Mouse (Mus musculus): ENCODE results near the gene Stt3b. TPM values are rescaled to one million over a fixed set of nuclear protein-coding genes. Genes with fewer than 3 reads are reported as not detected.

Stt3b gene
- polyA plus RNA-seq, 1 experiment from 2014 or later, result 126 TPM

DNA sequence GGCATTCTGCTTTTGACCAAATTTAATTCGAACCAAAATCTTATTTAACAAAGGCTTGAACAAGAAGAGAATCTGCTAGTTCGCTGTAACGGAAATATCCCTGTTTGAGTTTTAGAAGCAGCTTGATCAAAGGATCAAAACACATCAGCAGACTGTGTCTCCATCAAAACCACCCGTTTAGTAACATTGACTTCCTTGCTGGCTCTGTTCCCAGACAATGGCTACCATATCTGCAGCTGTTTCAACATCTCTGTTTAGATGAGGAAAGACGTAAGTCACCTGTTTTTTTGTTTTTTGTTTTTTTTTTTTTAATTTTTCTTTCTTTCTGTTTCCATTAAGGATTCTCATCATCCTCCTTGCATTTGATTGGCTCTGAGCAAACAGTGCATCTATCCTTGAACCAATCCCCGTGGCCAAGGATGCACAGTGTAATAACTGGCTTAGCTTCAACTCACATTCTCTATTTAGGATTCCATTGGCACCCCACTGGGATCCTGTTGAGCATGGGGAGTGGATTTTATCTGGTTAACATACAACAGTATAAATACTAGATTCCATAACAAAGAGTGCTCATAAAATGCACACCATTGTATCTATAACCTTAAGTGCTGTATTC is 20.7 kb upstream of the Stt3b start:
- Histone ChIP-seq H3K27ac (ENCODE audit: low read depth) (peak overlapping the region; percentile 39; the same call in 1 of the 2 replicates), H3K36me3 (ENCODE audit: insufficient read depth) (no peaks in the 10 kb centered on the region), H3K4me2 (no peak overlapping the region), H3K4me1 (ENCODE audit: insufficient read depth) (0 out of 2 replicates have a peak, but pooled peaks cover 8% of the 10 kb centered on the region), H3K27me3 (ENCODE audit: insufficient read depth, low read length) (no peaks in the 10 kb centered on the region), H3K4me3 (ENCODE audit: low read depth, low read length) (no peak overlapping the region), H3K9ac (no peak overlapping the region), H3K9me3 (ENCODE audit: low read depth, low read length) (no peaks in the 10 kb centered on the region)
- TF ChIP-seq CTCF (IDR thresholded peaks at IDR 0.05; ENCODE audit: low read depth), result no peak
- ATAC-seq (ENCODE audit: insufficient read depth), result peak; percentile 81
- WGBS, result 21% methylated on average over 6 of the region's 6 CpGs
- peak; percentile 97 for DNase-seq

DNA sequence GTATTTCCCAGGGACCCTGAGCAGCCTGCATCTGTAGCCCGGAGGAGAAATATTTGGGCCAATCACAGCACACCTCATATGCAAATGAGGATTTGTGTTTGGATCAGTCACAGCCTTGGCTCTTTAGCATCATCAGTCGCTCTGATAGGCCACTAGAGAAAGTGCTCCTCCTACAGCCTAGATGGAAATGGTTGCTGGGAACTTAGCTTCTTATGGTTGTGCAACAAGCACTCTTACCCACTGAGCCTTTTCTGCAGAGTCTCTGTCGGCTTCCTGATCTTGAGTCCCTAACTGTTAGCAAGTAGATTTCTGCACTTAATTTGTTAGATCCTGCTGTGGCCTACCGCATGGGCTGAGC is 16.3 kb upstream of the Stt3b start:
- Histone ChIP-seq H3K4me1 (ENCODE audit: insufficient read depth) (0 out of 2 replicates have a peak, but pooled peaks cover 2% of the 10 kb centered on the region), H3K4me2 (no peak overlapping the region), H3K4me3 (ENCODE audit: low read depth, low read length) (no peak overlapping the region), H3K9ac (no peak overlapping the region), H3K27ac (ENCODE audit: low read depth) (no peak overlapping the region), H3K27me3 (ENCODE audit: insufficient read depth, low read length) (no peaks in the 10 kb centered on the region), H3K9me3 (ENCODE audit: low read depth, low read length) (no peaks in the 10 kb centered on the region), H3K36me3 (ENCODE audit: insufficient read depth) (no peaks in the 10 kb centered on the region)
- ATAC-seq (ENCODE audit: insufficient read depth), result no peak
- DNase-seq, result no peak
- no peak for TF ChIP-seq CTCF (IDR thresholded peaks at IDR 0.05; ENCODE audit: low read depth)
- 87% methylated on average over 4 of the region's 4 CpGs for WGBS

DNA sequence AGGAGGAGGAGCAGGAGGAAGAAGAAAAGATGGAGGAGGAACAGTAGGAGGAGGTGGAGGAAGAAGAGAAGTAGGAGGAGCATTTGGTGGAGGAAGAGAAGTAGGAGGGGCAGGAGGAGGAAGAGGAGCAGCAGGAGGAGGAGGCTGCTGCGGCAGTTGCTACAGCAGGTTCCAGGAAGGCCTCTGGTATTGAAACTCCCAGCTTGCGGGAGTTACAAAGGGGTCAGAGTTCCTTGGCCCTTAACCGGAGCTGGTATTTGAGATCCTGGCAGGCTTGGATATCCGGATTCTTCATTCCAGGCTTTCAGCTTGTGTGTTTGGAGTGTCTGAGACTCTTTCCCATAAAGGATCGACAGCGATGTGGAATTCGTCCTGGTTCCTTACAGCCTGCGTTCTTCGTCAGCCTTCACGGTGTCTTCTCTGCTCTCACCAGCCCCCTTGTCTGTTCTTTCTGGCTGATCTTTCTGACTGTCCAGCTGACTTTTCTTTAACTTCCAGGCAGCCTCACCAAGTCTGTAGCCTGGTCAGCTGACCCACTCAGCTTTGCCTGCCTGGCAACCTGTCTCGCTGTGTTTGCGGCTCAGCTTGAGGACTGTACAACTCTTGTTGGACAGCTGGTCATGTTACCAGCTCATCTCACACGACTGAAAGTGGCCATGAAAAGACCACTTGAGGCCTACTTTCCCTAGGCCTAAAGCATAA is 15.8 kb upstream of the Stt3b start:
- WGBS, result 55% methylated on average over 13 of the region's 13 CpGs

DNA sequence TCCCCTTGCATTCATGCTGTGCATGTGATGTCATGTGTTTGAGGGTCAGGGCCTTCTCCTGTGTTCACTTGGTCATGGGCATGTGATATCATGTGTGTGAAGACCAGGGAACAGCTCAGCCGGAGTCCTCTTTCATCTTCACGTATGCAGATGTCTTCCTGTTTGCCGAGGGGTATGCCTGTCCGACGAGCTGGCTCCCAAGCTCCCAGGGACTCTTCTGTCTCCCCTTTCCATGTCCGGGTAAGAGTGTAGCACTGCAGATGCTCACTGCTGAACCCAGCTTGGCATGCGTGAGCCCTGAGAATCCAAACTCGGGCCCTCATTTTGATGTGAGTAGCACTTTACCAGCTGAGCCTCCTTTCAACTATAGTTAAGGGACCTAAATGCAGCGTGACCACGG is 13.4 kb upstream of the Stt3b start:
- DNase-seq (no peak), ATAC-seq (ENCODE audit: insufficient read depth) (no peak)
- Histone ChIP-seq H3K27me3 (ENCODE audit: insufficient read depth, low read length) (no peaks in the 10 kb centered on the region), H3K36me3 (ENCODE audit: insufficient read depth) (no peaks in the 10 kb centered on the region), H3K4me2 (no peak overlapping the region), H3K4me1 (ENCODE audit: insufficient read depth) (no peaks in the 10 kb centered on the region), H3K9ac (no peak overlapping the region), H3K4me3 (ENCODE audit: low read depth, low read length) (no peak overlapping the region), H3K9me3 (ENCODE audit: low read depth, low read length) (no peaks in the 10 kb centered on the region), H3K27ac (ENCODE audit: low read depth) (no peak overlapping the region)
- no peak for TF ChIP-seq CTCF (IDR thresholded peaks at IDR 0.05; ENCODE audit: low read depth)
- 41% methylated on average over 10 of the region's 10 CpGs for WGBS

More for the DNA sequence above, 15.8 kb upstream of the Stt3b start:
- Histone ChIP-seq H3K27ac (ENCODE audit: low read depth) (no peak overlapping the region), H3K36me3 (ENCODE audit: insufficient read depth) (no peaks in the 10 kb centered on the region), H3K4me1 (ENCODE audit: insufficient read depth) (no peaks in the 10 kb centered on the region), H3K4me3 (ENCODE audit: low read depth, low read length) (no peak overlapping the region), H3K4me2 (no peak overlapping the region), H3K9me3 (ENCODE audit: low read depth, low read length) (no peaks in the 10 kb centered on the region), H3K9ac (no peak overlapping the region), H3K27me3 (ENCODE audit: insufficient read depth, low read length) (no peaks in the 10 kb centered on the region)
- DNase-seq (peak; percentile 44), ATAC-seq (ENCODE audit: insufficient read depth) (no peak; the same call in 1 of the 2 replicates)
- no peak for TF ChIP-seq CTCF (IDR thresholded peaks at IDR 0.05; ENCODE audit: low read depth)

DNA sequence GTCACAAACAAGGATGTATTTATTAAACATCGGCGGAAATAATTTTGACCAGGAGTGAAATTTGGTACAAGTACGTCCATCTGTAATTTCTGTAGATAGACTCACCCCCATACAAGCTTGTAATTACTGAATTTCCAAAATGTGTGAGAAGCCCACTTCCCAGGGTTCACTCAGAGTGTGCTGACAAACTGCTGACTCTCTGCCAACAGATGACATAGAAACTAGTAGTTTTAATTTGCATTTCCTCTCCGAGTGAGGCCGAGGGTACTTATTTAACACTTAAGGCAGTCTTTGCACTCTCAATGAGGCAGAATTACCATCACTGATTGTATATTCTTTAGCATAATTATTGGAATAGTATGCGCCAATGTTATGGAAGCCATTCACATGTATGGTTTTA is 12.2 kb upstream of the Stt3b start:
- no peak overlapping the region for H3K9ac ChIP-seq
- ATAC-seq (ENCODE audit: insufficient read depth) (no peak), DNase-seq (no peak)
- H3K4me1 ChIP-seq (ENCODE audit: insufficient read depth), result no peaks in the 10 kb centered on the region
- TF ChIP-seq CTCF (IDR thresholded peaks at IDR 0.05; ENCODE audit: low read depth), result no peak
- no peak overlapping the region for H3K27ac ChIP-seq (ENCODE audit: low read depth)
- no peaks in the 10 kb centered on the region for H3K36me3 ChIP-seq (ENCODE audit: insufficient read depth)
- H3K27me3 ChIP-seq (ENCODE audit: insufficient read depth, low read length), result no peaks in the 10 kb centered on the region
- H3K4me3 ChIP-seq (ENCODE audit: low read depth, low read length), result no peak overlapping the region
- no peaks in the 10 kb centered on the region for H3K9me3 ChIP-seq (ENCODE audit: low read depth, low read length)
- WGBS, result 85% methylated on average over 6 of the region's 6 CpGs
- no peak overlapping the region for H3K4me2 ChIP-seq

DNA sequence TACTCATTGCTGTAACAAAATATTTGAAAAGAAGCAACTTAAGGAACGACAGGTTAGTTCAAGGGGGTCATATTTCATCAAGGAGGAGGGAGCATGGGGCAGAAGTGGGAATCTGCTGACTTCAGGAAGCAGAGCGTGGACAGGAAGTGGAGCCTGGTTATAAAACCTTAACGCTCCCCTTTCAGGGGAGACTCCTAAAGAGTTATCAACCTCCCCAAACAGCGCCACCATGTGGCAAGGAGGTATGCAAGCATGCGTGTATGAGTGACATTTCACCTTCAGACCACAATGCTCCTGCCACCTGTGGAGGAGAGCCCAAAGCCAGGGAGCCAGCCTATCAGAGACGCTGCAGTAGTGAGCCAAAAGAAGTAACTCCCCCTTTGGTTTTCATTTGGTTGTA is 10.8 kb upstream of the Stt3b start:
- 75% methylated on average over 6 of the region's 6 CpGs for WGBS
- Histone ChIP-seq H3K9ac (no peak overlapping the region), H3K27me3 (ENCODE audit: insufficient read depth, low read length) (no peaks in the 10 kb centered on the region), H3K4me3 (ENCODE audit: low read depth, low read length) (no peak overlapping the region), H3K4me1 (ENCODE audit: insufficient read depth) (no peaks in the 10 kb centered on the region), H3K27ac (ENCODE audit: low read depth) (no peak overlapping the region), H3K9me3 (ENCODE audit: low read depth, low read length) (no peaks in the 10 kb centered on the region), H3K4me2 (no peak overlapping the region), H3K36me3 (ENCODE audit: insufficient read depth) (no peaks in the 10 kb centered on the region)
- ATAC-seq (ENCODE audit: insufficient read depth) (no peak), DNase-seq (no peak)
- no peak; the same call in 1 of the 2 replicates for TF ChIP-seq CTCF (IDR thresholded peaks at IDR 0.05; ENCODE audit: low read depth)

DNA sequence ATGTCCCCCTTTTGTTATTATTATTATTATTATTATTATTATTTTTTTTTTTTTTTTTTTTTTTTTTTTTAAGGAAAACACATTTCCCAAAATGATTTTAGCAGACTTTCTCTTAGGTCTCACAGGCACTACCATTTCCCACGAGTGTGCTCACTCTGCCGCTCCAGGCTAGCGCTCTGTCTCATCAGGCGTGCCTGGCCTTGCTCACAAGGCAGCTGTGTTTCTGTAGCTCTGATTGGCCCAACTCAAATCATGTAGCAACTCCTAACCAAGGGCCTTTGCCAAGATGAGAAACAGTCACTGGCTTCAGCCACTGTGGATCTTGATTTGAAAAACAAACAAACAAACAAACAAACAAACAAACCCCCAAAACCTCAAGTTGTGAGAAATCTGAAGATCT is 9.9 kb upstream of the Stt3b start:
- Histone ChIP-seq H3K27me3 (ENCODE audit: insufficient read depth, low read length) (no peaks in the 10 kb centered on the region), H3K27ac (ENCODE audit: low read depth) (no peak overlapping the region), H3K4me3 (ENCODE audit: low read depth, low read length) (no peak overlapping the region), H3K4me1 (ENCODE audit: insufficient read depth) (no peaks in the 10 kb centered on the region), H3K36me3 (ENCODE audit: insufficient read depth) (no peaks in the 10 kb centered on the region), H3K9ac (no peak overlapping the region), H3K4me2 (no peak overlapping the region), H3K9me3 (ENCODE audit: low read depth, low read length) (no peaks in the 10 kb centered on the region)
- no peak for DNase-seq
- TF ChIP-seq CTCF (IDR thresholded peaks at IDR 0.05; ENCODE audit: low read depth), result no peak
- no peak for ATAC-seq (ENCODE audit: insufficient read depth)
- 74% methylated on average over 4 of the region's 4 CpGs for WGBS

Data from lung, embryonic 14.5 days (tissue).